Mouse (Mus musculus): ENCODE results near the gene Tlk1.

DNA sequence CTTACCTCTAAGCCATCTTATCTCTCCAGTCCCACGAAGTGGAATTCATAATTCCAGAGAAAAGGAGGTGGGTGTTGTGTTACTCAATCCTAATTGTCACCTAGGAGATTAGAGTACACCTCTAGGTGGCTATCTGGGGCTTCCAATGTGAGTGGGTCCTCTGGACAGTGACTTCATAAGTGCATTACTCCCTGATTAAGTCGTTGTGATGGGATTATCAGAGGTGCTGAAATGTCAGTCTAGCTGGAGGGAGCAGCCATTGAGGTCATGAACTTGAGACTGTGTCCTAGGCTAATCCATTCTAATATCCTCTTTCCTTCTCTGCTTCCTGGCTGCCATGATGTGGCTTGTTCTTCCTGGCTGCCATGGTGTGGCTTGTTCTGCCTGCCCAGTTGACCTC lies 155.6 kb downstream of the Tlk1 start:
- no peak for TF ChIP-seq CTCF (IDR thresholded peaks at IDR 0.05; ENCODE audit: low read depth)
- no peak for TF ChIP-seq EP300 (optimal IDR thresholded peaks at IDR 0.05)
